8 mouse cellular contexts compared by ENCODE assay signal in genomic region chr4:153481361-153482234, GRCm38 (mm10). TPM values are rescaled to one million over a fixed set of nuclear protein-coding genes. Genes with fewer than 3 reads are reported as not detected.
DNase-seq lines count a peak whose midpoint lies in the region; ATAC-seq and TF ChIP-seq lines count a peak whose summit lies in the region.

No protein-coding gene starts in this region.

- H3K4me2 ChIP-seq in heart, postnatal 0 days (ENCODE audit: low read depth, low read length): peak overlapping the region; percentile 51
- H3K4me2 ChIP-seq in forebrain, postnatal 0 days (ENCODE audit: low read depth): peak overlapping the region; percentile 76
- peak overlapping the region; percentile 97 for H3K4me2 ChIP-seq in midbrain, embryonic 13.5 days (replicated peaks)

- under 1% methylated on average over 69 of the region's 71 CpGs for WGBS in heart, postnatal 0 days
- whole genome bisulfite sequencing in forebrain, postnatal 0 days: under 1% methylated on average over 70 of the region's 71 CpGs
- WGBS in midbrain, embryonic 13.5 days: under 1% methylated on average over 70 of the region's 71 CpGs

- no peak overlapping the region for H3K27ac ChIP-seq in heart, postnatal 0 days (ENCODE audit: low read depth)
- peak overlapping the region; percentile 67; the same call in 1 of the 2 replicates for H3K27ac ChIP-seq in forebrain, postnatal 0 days (ENCODE audit: low read depth, low read length)
- peak overlapping the region; percentile 80 for H3K27ac ChIP-seq in midbrain, embryonic 13.5 days

- H3K4me3 ChIP-seq in heart, postnatal 0 days (ENCODE audit: low read depth, low read length): peak overlapping the region; percentile 31
- H3K4me3 ChIP-seq in forebrain, postnatal 0 days (ENCODE audit: low read depth, low read length): peak overlapping the region; percentile 58
- H3K4me3 ChIP-seq in midbrain, embryonic 13.5 days (replicated peaks): peak overlapping the region; percentile 72

- no peaks in the 10 kb centered on the region for H3K9me3 ChIP-seq in heart, postnatal 0 days (replicated peaks; ENCODE audit: control insufficient read depth, low read length)
- no peaks in the 10 kb centered on the region for H3K9me3 ChIP-seq in forebrain, postnatal 0 days (ENCODE audit: low read length)
- no peaks in the 10 kb centered on the region for H3K9me3 ChIP-seq in midbrain, embryonic 13.5 days

- intact Hi-C loops in heart, postnatal 14 days (cut with DNase I): loop anchor here (5.0 to 10.0 kb wide), 4 partner anchors 307 to 949 kb away; no protein-coding TSS in a partner anchor

- no peak for TF ChIP-seq EP300 in heart, postnatal 0 days (IDR thresholded peaks at IDR 0.05; ENCODE audit: low read depth)

- no peaks in the 10 kb centered on the region for H3K36me3 ChIP-seq in heart, postnatal 0 days (replicated peaks; ENCODE audit: control insufficient read depth, insufficient read depth, low read length)
- H3K36me3 ChIP-seq in forebrain, postnatal 0 days (ENCODE audit: insufficient read depth): no peaks in the 10 kb centered on the region
- no peaks in the 10 kb centered on the region for H3K36me3 ChIP-seq in midbrain, embryonic 13.5 days

- H3K9ac ChIP-seq in heart, postnatal 0 days (replicated peaks; ENCODE audit: low read depth, low read length): no peak overlapping the region
- peak overlapping the region; percentile 66 for H3K9ac ChIP-seq in forebrain, postnatal 0 days
- H3K9ac ChIP-seq in midbrain, embryonic 13.5 days (replicated peaks): peak overlapping the region; percentile 89

- H3K27me3 ChIP-seq in heart, postnatal 0 days (ENCODE audit: control insufficient read depth, insufficient read depth, low read length): peaks cover 87% of the 10 kb centered on the region
- H3K27me3 ChIP-seq in forebrain, postnatal 0 days (ENCODE audit: insufficient read depth, low read length): peaks cover 13% of the 10 kb centered on the region
- peaks cover 48% of the 10 kb centered on the region for H3K27me3 ChIP-seq in midbrain, embryonic 13.5 days

- no peaks in the 10 kb centered on the region for H3K4me1 ChIP-seq in heart, postnatal 0 days (ENCODE audit: control insufficient read depth, insufficient read depth)
- H3K4me1 ChIP-seq in forebrain, postnatal 0 days (ENCODE audit: insufficient read depth): peaks cover 16% of the 10 kb centered on the region
- peaks cover 84% of the 10 kb centered on the region for H3K4me1 ChIP-seq in midbrain, embryonic 13.5 days (replicated peaks)

- ATAC-seq in heart, postnatal 0 days (ENCODE audit: insufficient read depth, low read depth): no peak
- ATAC-seq in forebrain, postnatal 0 days: no peak
- ATAC-seq in midbrain, embryonic 13.5 days: no peak; the same call in 1 of the 2 replicates

- DNase-seq in heart, postnatal 0 days (ENCODE audit: low spot score): no peak
- no peak for DNase-seq in heart, postnatal 14 days
- peak; percentile 23 to 34 for DNase-seq in adrenal gland, postnatal 36 days
- no peak for DNase-seq in forebrain, postnatal 0 days
- DNase-seq in thymus, postnatal 0 days (ENCODE audit: low spot score): no peak
- DNase-seq in layer of hippocampus, adult 8-10 months (ENCODE audit: low spot score in 2 of 2): no peak
- DNase-seq in B cell, adult 2 months: no peak

- TF ChIP-seq CTCF in heart, postnatal 0 days (IDR thresholded peaks at IDR 0.05; ENCODE audit: low read depth): no peak
- no peak; the same call in 1 of the 2 replicates for TF ChIP-seq CTCF in forebrain, postnatal 0 days (IDR thresholded peaks at IDR 0.05; ENCODE audit: low read depth)

RNA-seq across cellular contexts. Expression of gene Ajap1, which starts 1.0 kb away (rescaled TPM):
- total RNA-seq in heart, postnatal 0 days (2014; rRNA removed; ENCODE audit: low replicate concordance): 0.50 and 0.57 TPM in 2 replicates
- polyA plus RNA-seq in heart, postnatal 0 days (2015; fragmentation: Nextera tagmentation; extraction: Ambion mirVana): 0.27 TPM in 1 of 2 replicates, not detected in the other
- total RNA-seq in heart, postnatal 14 days (2021): under 1 TPM; 0.14 to 0.22 TPM
- total RNA-seq in adrenal gland, postnatal 36 days (2021): 1 to 10 TPM; 1.2 to 9.5 TPM
- 26.5 and 40.4 TPM in 2 replicates for total RNA-seq in forebrain, postnatal 0 days (2014; rRNA removed)
- 15.9 and 22.9 TPM in 2 replicates for polyA plus RNA-seq in forebrain, postnatal 0 days (2015; fragmentation: Nextera tagmentation; extraction: Ambion mirVana)
- polyA plus RNA-seq in midbrain, embryonic 13.5 days (2015; fragmentation: Nextera tagmentation; extraction: Ambion mirVana): 6.7 and 8.6 TPM in 2 replicates
- 1.2 and 1.6 TPM in 2 replicates for polyA plus RNA-seq in thymus, postnatal 0 days (2015; fragmentation: Nextera tagmentation; extraction: Ambion mirVana)
- total RNA-seq in layer of hippocampus, adult 8-10 months (2022): 10 to 100 TPM; 39.4 to 46.7 (median 45.4) TPM

Comparison
In these comparisons a context has a peak if more than half of its experiments do, and no peak if none do; other contexts are left out.
1. DNase-seq: peak in adrenal gland, postnatal 36 days (2 of 2); none in heart, postnatal 0 days (single experiment), heart, postnatal 14 days (0 of 2), forebrain, postnatal 0 days (single experiment), thymus, postnatal 0 days (single experiment), layer of hippocampus, adult 8-10 months (0 of 2) and B cell, adult 2 months (0 of 2).
2. Peak in every context shown above with its lines, with median percentiles within 50 percentile points of each other: H3K4me2 ChIP-seq and H3K4me3 ChIP-seq.